Mouse (Mus musculus): Measurements from ENCODE around the gene N4bp3. TPM values are rescaled to one million over a fixed set of nuclear protein-coding genes. Genes with fewer than 3 reads are reported as not detected.

Gene N4bp3
- total and polyA plus RNA-seq, 2 experiments: 1.6 to 6.4 TPM

DNA sequence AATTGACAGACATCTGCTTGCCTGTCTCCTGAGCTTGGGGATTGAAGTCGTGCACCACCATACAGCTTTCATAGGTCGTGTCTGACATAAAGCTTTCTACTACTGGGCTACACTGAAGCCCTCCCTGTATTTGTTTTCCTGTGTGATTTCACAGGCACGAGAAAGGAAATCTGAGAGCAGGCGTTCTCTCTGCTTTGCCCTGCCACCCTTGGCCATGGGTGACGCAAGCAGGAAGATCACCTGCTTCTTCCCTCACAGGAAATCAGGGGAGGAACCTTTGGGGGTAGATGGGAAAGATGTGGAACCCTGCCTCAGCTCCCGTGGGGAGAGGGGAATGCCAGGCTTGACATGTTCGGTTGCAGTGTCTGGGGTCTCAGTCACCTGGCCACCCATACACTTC is 7.6 kb upstream of the N4bp3 start:
- H3K27me3 ChIP-seq (ENCODE audit: control insufficient read depth, insufficient read depth, low read length): no peaks in the 10 kb centered on the region
- H3K4me1 ChIP-seq (ENCODE audit: control insufficient read depth, insufficient read depth, low read length): peaks cover 39% of the 10 kb centered on the region
- no peaks in the 10 kb centered on the region for H3K79me2 ChIP-seq (ENCODE audit: control insufficient read depth, insufficient read depth, low read length)
- DNase-seq (ENCODE audit: extremely low read depth, low read depth, low spot score): peak; percentile 65
- H3K4me3 ChIP-seq (ENCODE audit: insufficient read depth, low read depth, low read length): no peak overlapping the region
- H3K27ac ChIP-seq (replicated peaks; ENCODE audit: insufficient read depth, low read depth, low read length): peak overlapping the region; percentile 87
- no peaks in the 10 kb centered on the region for H3K36me3 ChIP-seq (ENCODE audit: control insufficient read depth, insufficient read depth, low read length)
- H3K9ac ChIP-seq (ENCODE audit: low read depth, low read length): peak overlapping the region; percentile 12; the same call in 1 of the 2 replicates
- WGBS: 18% methylated on average over 7 of the region's 7 CpGs
- no peak for TF ChIP-seq CTCF (IDR thresholded peaks at IDR 0.05; ENCODE audit: low read depth, low read length)
- no peak for TF ChIP-seq POLR2A (IDR thresholded peaks at IDR 0.05; ENCODE audit: extremely low read depth, insufficient read depth, low read length)

DNA sequence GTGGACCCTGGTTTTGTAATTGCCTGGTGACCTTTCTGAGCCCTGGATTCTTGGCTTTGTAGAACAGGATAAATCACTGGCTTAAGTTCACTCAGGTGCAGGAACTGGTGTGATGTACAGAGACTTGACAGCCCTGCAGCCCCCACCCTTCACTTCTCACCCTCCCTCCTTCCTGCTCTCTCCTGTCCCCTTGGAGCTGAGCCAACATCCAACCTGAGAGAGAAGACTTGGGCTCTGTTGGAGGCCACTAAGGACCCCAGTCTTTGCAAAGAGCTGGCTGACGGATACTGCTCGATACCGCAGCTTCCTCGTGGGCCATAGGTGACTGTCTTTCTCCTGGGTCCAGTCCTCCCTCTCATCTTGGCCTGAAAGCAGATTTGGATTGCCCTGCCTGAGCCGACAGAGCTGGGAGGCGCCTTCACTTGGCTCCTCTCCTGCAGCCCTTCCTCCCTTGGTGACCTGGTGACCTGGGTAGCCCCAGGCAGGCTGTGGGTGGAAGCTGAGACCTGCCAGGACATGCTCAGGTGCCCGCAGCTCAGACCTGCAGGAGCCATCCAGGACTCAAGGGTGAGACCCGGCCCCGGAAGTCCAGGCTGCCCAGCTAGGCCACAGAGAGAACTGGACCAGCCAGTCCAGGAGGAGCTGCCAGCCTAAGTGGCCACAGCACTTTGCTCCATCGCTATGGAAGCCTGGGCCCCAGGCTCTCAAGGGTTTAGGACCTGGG is 6.3 kb upstream of the N4bp3 start:
- Histone ChIP-seq H3K9ac (ENCODE audit: low read depth, low read length) (peak overlapping the region; percentile 9; the same call in 1 of the 2 replicates), H3K79me2 (ENCODE audit: control insufficient read depth, insufficient read depth, low read length) (no peaks in the 10 kb centered on the region), H3K4me3 (ENCODE audit: insufficient read depth, low read depth, low read length) (no peak overlapping the region), H3K27me3 (ENCODE audit: control insufficient read depth, insufficient read depth, low read length) (no peaks in the 10 kb centered on the region), H3K4me1 (ENCODE audit: control insufficient read depth, insufficient read depth, low read length) (peaks cover 44% of the 10 kb centered on the region), H3K27ac (replicated peaks; ENCODE audit: insufficient read depth, low read depth, low read length) (peak overlapping the region; percentile 87), H3K36me3 (ENCODE audit: control insufficient read depth, insufficient read depth, low read length) (no peaks in the 10 kb centered on the region)
- DNase-seq (ENCODE audit: extremely low read depth, low read depth, low spot score): peak; percentile 96
- 22% methylated on average over 10 of the region's 10 CpGs for WGBS
- TF ChIP-seq POLR2A (IDR thresholded peaks at IDR 0.05; ENCODE audit: extremely low read depth, insufficient read depth, low read length) (0 out of 2 replicates have a peak, but pooled peaks have one; percentile 21), CTCF (IDR thresholded peaks at IDR 0.05; ENCODE audit: low read depth, low read length) (no peak)

DNA sequence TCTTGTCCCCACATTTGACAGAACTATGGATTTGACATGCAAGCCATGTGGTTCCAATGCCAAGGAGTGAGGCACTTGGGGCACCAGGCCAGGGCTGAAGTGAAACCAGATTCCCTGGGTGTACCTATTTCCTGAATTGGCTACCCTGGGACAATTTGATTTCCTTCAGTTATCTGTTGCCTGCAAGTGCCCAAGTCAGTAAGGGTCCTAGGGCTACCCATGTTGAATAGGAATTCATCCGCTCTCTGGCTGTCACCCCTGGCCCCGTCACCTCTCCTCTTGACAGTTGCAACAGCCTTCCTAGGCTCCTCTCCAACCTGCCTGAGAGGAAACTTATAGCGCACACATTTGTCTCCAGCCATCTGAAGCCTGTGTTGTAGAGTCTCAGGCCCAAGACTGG is 4.2 kb upstream of the N4bp3 start:
- Histone ChIP-seq H3K36me3 (ENCODE audit: control insufficient read depth, insufficient read depth, low read length) (no peaks in the 10 kb centered on the region), H3K27me3 (ENCODE audit: control insufficient read depth, insufficient read depth, low read length) (no peaks in the 10 kb centered on the region), H3K27ac (replicated peaks; ENCODE audit: insufficient read depth, low read depth, low read length) (peak overlapping the region; percentile 30), H3K4me1 (ENCODE audit: control insufficient read depth, insufficient read depth, low read length) (peaks cover 47% of the 10 kb centered on the region), H3K9ac (ENCODE audit: low read depth, low read length) (no peak overlapping the region), H3K4me3 (ENCODE audit: insufficient read depth, low read depth, low read length) (no peak overlapping the region), H3K79me2 (ENCODE audit: control insufficient read depth, insufficient read depth, low read length) (peaks cover 6% of the 10 kb centered on the region; the same call in 1 of the 2 replicates)
- DNase-seq (ENCODE audit: extremely low read depth, low read depth, low spot score): peak; percentile 56
- 41% methylated on average over 3 of the region's 3 CpGs for WGBS
- TF ChIP-seq POLR2A (IDR thresholded peaks at IDR 0.05; ENCODE audit: extremely low read depth, insufficient read depth, low read length): no peak
- TF ChIP-seq CTCF (IDR thresholded peaks at IDR 0.05; ENCODE audit: low read depth, low read length): no peak

DNA sequence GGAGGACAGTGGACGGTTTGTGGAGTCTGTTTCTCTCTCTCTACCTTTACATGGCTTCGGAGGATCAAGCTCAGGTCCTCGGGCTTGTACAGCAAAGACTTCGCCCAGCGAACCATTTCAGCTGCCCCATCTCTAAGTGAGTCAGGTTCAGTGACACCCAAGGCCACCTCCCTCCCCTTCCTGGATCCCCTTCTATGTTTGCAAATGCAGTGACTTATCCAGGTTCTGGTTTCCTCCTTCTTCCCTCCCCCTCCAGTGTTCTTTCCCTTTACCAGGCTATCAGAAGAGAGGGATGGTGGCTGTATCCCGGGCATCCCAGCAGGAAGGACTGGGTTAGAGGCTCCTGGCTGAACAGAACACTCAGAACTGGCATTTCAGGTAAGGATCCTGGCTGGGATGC is 3.1 kb upstream of the N4bp3 start:
- H3K79me2 ChIP-seq (ENCODE audit: control insufficient read depth, insufficient read depth, low read length): peaks cover 6% of the 10 kb centered on the region; the same call in 1 of the 2 replicates
- peaks cover 43% of the 10 kb centered on the region for H3K4me1 ChIP-seq (ENCODE audit: control insufficient read depth, insufficient read depth, low read length)
- H3K27ac ChIP-seq (replicated peaks; ENCODE audit: insufficient read depth, low read depth, low read length): peak overlapping the region; percentile 48
- peak overlapping the region; percentile 22; the same call in 1 of the 2 replicates for H3K9ac ChIP-seq (ENCODE audit: low read depth, low read length)
- WGBS: 41% methylated on average over 6 of the region's 6 CpGs
- H3K4me3 ChIP-seq (ENCODE audit: insufficient read depth, low read depth, low read length): no peak overlapping the region
- DNase-seq (ENCODE audit: extremely low read depth, low read depth, low spot score): peak; percentile 64
- no peak for TF ChIP-seq POLR2A (IDR thresholded peaks at IDR 0.05; ENCODE audit: extremely low read depth, insufficient read depth, low read length)
- TF ChIP-seq CTCF (IDR thresholded peaks at IDR 0.05; ENCODE audit: low read depth, low read length): no peak
- H3K27me3 ChIP-seq (ENCODE audit: control insufficient read depth, insufficient read depth, low read length): no peaks in the 10 kb centered on the region
- no peaks in the 10 kb centered on the region for H3K36me3 ChIP-seq (ENCODE audit: control insufficient read depth, insufficient read depth, low read length)

DNA sequence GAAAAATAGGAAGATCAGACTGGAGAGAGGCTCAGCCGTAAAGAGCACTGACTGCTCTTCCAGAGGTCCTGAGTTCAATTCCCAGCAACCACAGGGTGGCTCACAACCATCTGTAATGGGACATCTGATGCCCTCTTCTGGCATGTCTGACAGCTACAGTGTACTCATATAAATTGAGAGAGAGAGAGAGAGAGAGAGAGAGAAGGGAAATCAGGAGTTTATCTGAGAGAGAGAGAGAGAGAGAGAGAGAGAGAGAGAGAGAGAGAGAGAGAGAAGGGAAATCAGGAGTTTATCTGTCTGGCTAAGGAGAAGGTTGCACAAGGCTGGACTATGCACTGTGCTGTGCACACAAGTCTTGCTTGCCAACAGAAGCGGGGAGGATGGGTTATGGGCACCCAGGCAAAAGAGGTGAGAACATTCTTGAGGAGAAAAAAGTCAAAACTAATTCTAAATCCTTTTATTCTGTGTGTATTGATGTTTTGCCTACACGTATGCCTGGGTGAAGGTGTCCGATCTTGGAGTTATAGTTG is 2.3 kb upstream of the N4bp3 start:
- peaks cover 38% of the 10 kb centered on the region for H3K4me1 ChIP-seq (ENCODE audit: control insufficient read depth, insufficient read depth, low read length)
- H3K36me3 ChIP-seq (ENCODE audit: control insufficient read depth, insufficient read depth, low read length): no peaks in the 10 kb centered on the region
- H3K27me3 ChIP-seq (ENCODE audit: control insufficient read depth, insufficient read depth, low read length): no peaks in the 10 kb centered on the region
- H3K79me2 ChIP-seq (ENCODE audit: control insufficient read depth, insufficient read depth, low read length): peaks cover 6% of the 10 kb centered on the region; the same call in 1 of the 2 replicates
- no peak for TF ChIP-seq CTCF (IDR thresholded peaks at IDR 0.05; ENCODE audit: low read depth, low read length)
- TF ChIP-seq POLR2A (IDR thresholded peaks at IDR 0.05; ENCODE audit: extremely low read depth, insufficient read depth, low read length): no peak
- H3K4me3 ChIP-seq (ENCODE audit: insufficient read depth, low read depth, low read length): no peak overlapping the region
- peak; percentile 97 for DNase-seq (ENCODE audit: extremely low read depth, low read depth, low spot score)
- WGBS: 24% methylated on average over 4 of the region's 4 CpGs
- peak overlapping the region; percentile 53 for H3K27ac ChIP-seq (replicated peaks; ENCODE audit: insufficient read depth, low read depth, low read length)
- no peak overlapping the region for H3K9ac ChIP-seq (ENCODE audit: low read depth, low read length)

DNA sequence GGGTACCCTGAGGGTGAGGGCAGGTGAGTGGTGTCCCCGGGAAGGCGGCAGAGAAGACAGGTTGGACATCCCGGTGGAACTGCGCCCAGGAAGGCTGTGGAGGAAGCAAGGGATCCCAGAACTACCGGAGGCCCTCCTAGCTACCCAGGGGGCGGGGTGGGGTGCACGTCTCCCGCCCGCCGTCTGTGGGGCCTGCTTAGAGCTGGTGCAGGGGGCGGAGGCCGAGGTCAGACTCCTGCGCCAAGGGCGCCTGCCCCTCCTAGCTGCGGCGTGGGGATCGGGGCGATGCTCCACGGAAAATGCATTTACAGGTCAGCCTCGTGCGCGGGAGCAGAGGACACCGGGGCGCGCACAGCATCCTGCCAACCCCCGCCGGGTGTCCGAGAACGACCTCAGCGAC is 381 bp downstream of the N4bp3 start:
- Histone ChIP-seq H3K4me1 (ENCODE audit: control insufficient read depth, insufficient read depth, low read length) (peaks cover 25% of the 10 kb centered on the region), H3K27ac (replicated peaks; ENCODE audit: insufficient read depth, low read depth, low read length) (peak overlapping the region; percentile 43), H3K36me3 (ENCODE audit: control insufficient read depth, insufficient read depth, low read length) (no peaks in the 10 kb centered on the region), H3K79me2 (ENCODE audit: control insufficient read depth, insufficient read depth, low read length) (peaks cover 6% of the 10 kb centered on the region; the same call in 1 of the 2 replicates), H3K4me3 (ENCODE audit: insufficient read depth, low read depth, low read length) (peak overlapping the region; percentile 93), H3K9ac (ENCODE audit: low read depth, low read length) (peak overlapping the region; percentile 82), H3K27me3 (ENCODE audit: control insufficient read depth, insufficient read depth, low read length) (no peaks in the 10 kb centered on the region)
- DNase-seq (ENCODE audit: extremely low read depth, low read depth, low spot score): no peak
- 2% methylated on average over 30 of the region's 30 CpGs for WGBS
- TF ChIP-seq CTCF (IDR thresholded peaks at IDR 0.05; ENCODE audit: low read depth, low read length): no peak
- TF ChIP-seq POLR2A (IDR thresholded peaks at IDR 0.05; ENCODE audit: extremely low read depth, insufficient read depth, low read length): no peak

Measured in liver, adult 2 months (tissue).